Mouse (Mus musculus): ENCODE results near the gene Smg6.
A peak's percentile ranks its signal among the peaks of the same experiment; 100 is the strongest.

Smg6 gene

DNA sequence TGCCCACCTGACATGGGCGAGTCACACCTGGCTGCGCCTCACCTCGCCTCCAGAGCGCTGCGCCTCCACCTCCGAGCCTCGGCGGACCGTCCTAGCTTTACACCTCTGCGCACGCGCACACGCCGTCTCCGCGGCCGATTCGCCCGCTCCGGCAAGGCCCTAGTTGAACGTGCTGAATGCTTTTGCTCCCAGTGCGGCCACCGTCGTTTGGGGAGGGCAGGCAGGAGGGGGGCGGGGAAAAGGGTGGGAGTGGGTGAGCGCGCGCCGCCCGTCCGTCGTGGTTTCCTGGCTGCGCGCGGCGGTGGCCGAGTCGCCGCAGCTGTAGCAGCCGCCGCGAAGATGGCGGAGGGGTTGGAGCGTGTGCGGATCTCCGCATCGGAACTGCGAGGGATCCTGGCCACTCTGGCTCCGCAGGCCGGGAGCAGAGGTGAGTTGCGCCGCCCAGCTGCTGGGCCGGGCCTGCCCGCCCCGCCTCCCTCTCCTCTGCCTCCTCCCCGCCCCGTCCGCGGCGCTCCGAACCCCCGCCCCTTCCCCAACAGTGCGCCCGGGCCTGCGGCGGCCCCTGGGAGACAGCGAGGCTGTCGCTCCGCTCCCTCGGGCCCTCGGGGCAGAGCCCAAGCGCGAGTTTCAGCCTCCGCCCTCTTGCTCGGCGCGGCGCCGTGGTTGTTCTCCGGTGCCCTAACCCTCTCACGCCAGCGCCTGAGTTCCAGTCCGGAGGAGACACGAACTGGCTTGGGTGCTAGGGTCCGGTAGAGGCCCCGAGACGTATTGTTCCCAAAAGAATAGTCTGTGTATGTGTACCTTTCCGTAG lies at the start of gene Smg6, which contains the start of gene Srr:
Gene Smg6, plus strand, starts transcription at position 247 of the 811 bp plus-strand sequence.
Gene Srr, minus strand, starts transcription at position 372 of the 811 bp plus-strand sequence.
- DNase-seq (ENCODE audit: low read depth): peak; percentile 91

DNA sequence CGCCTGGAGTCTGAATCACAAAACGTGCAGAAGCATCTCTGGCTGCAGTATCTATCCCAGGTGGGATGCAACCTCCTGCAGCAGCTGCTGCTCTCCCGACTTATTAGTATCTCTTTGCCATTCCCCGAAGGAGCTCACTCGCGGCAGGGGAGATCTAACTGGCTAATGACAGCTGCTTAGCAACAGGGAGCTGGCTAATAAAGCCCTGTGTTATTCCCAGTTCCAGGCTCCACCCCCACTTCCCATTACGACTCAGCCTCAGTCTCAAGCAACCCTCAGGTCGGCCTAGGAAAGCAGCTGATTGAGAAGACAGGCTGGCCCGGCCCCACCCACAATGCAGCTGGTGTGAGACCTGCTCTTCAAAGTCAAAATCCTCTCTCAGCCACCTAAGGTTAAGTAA lies 48.8 kb upstream of the Smg6 start:
- DNase-seq (ENCODE audit: low read depth): no peak

DNA sequence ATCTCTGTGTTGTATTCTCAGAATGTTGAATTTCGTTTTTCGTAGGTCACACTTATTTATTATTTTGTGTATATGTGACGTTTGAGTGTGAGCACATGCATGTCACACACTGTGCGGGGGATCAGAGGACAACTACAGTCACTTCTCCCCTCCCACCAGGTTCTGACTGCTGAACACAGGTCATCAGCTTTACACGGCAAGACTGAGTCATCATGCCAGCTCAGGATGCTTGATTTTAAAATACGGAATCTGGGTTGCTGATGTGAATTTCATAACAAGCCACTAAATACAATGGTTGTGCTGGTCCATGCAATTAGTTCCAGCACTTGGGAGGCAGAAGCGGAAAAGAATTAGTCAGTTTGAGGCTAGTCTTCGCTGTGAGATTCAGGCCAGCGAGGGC lies 44.6 kb upstream of the Smg6 start:
- no peak for DNase-seq (ENCODE audit: low read depth)

DNA sequence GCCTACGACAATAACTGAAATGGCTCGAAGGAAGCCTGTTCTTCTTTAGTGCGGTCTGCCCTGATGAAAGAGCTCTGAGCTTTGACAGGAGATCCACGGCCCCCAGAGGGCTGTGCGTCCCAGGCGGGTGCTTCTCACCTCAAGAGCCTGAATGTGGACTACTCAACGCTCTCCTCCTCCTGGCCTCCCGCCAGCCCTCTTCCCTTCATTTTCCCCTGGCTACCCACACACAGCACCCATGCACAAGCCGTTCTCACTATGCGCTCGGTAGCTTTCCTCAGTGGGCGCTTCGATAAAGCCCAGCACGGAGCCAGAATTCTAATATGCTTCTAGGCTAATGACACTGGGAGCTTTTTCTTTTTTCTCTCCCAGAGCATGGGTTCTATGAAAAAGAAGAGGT lies 43.6 kb upstream of the Smg6 start:
- no peak for DNase-seq (ENCODE audit: low read depth)

DNA sequence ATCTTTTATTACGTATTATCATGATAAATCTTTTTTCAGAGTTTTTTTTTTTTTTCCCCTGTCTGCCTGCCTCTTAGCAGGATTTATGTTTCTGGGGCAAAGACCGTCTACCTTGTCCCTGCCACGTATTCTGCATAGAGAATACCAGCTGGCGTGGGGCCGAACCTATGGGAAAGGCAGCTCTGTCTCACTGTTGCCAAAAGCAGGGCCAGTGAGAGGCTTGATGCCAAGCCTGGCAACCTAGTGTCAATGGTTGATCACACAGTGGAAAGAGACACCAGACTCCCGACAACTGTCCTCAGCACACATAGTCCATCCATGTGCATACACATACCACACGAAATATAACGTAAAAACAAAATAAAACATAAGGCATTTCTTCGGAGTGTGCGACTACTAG lies 42.5 kb upstream of the Smg6 start:
- DNase-seq (ENCODE audit: low read depth): no peak

DNA sequence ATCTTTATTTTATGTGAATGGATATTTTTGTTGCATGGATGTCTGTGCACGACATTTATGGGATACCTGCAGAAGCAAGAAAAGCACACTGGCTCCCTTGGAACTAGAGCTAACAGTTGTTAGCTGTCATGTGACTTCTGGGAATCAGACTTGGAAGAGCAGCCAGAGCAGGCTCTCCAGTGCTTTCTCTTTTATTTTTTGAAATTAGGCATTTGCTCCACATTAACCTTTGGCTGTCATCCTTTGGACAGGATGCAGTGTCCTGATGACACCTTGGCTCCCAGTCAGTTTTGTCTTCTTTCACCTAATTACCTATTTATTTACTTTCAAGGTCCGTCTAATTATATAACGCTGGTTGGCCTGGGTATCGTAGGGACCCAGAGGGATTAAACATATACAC lies 31.0 kb upstream of the Smg6 start:
- no peak for DNase-seq (ENCODE audit: low read depth)

DNA sequence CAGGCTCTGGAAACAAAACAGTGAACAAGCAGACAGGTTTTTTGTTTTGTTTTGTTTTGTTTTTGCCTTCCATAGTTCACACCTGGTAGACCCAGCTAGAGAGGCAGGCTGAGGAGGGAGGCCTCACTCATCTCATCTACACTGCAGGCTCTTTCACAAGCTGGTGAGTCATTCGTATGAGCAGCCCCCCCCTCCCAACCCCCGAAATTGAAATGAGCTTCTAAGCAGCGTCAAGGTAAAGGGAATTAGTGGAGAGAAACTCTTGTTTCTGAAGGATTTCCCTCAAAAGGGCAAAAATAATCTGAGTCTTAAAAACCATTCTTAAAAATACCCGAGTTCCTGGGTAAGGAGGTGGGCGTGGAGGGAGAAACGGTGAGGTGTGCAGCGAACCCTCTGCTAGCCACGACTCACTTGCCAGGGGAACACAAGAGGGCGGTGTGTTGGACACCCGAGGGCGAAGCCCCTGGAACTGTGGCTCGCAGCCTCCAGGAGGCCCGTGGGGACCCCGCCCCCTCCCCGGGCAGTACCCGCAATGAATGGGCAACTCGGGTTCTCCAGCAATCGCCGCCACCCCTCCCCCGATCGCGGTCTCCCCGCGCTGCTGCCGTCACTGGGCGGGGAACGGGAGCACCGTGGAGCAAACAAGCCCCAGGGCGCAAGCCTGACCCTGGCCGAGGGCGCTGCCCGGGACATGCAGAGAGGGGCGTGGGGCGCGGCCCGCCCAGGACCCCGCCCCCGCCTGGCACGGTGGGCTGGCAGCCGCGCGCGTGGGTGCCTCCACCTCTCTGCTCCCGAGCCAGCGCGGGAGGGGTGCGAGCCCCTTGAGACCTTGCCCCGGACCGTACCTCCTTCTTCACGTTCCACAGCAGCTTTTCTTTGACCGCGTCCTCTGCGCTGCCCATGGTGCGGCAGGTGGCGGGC lies 29.4 kb upstream of the Smg6 start:
- DNase-seq (ENCODE audit: low read depth): peak; percentile 54

DNA sequence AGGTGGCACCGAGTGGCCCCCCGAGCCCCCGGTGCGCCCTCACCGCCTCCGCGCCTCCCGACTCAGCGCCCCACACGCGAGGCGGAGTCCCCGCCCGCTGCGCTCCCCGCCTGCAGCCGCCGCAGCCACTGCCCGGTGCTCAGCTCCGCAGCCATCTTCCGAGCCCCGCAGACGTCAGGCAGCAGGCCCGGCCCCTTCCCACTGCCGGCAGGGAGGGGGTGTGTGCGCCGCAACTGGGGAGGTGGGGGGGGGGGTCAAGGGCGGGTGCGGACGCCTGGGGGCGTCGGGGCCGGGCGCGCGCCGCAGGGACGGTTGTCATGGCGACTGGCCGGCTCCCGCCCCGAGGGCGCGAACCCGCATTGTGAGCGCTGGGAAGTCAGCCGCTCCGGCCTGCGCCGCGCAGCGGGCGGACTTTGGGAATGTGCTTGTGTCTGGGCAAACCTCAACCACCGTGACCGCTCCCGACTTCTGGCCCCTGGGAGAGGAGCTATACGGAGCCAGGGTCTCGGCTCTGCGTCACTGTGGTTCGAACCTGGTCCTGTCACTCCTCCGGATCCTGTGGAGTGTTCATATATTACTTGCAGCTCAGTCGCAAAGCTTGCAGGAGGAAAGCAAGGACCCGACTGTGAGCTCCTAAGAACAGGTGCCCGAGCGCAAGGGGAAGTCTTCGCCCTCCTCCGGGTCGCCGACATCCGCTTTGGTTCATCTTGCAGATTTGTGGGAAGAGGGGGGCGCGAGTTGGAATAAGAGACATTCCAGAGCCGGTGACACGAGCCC lies 28.5 kb upstream of the Smg6 start, which contains the start of gene Sgsm2:
Gene Sgsm2, minus strand, starts transcription at position 160 of the 777 bp plus-strand sequence.
- DNase-seq (ENCODE audit: low read depth): peak; percentile 25

DNA sequence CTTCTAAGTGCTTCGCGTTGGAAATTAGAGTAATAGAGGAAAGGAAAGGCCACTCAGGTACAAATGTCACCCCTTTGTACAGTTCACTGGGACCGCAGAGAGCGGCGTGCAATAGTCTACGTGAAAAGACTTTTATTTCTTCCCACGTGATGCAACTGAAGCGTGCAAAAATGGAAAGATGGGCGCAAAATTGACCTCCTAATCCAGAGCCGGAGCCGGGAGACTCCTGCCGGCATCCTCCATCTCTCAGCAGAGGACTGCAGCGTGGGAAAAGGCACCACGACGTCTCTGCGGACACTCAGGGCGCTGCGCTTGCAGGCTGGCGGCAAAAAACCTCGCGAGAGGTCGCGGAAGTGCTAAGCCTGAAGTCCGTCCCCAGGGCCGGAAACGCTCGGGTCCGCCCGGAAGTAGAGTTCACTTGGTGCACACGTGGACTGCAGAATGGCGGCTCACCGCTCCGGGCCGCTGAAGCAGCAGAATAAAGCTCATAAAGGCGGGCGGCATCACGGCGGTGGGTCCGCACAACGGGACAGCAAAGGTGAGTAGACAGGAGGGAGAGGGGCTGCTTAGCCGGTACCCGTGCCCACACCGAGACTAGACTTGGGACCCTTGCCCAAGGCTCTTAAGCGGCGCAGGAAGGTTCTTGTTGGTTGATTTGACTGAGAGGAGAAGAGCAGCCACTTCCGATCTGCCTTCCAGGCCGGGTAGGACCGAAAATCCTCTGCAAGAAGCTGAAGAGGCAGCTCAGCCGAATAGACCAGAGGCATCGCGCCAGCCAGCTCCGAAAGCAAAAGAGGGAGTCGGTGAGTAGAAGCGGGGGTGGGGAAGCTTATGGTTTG lies 27.7 kb upstream of the Smg6 start, which contains the start of gene Tsr1:
Gene Tsr1, plus strand, starts transcription at position 394 of the 839 bp plus-strand sequence.
- peak; percentile 88 for DNase-seq (ENCODE audit: low read depth)

DNA sequence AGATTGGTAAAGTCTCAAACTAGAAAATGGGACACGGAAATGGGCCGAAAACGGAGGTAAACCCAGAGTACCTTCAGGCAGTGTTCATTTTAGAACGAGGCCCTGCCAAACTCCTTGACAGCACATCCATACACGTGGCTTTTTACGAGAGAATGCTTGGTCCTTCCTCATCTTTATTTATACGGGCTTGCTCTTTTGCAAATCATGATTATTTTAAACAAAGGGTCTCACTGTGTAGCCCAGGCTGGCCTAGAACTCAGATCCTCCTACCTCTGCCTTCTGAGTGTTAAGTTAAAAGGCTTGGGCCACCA lies 27.2 kb upstream of the Smg6 start:
- DNase-seq (ENCODE audit: low read depth): no peak

DNA sequence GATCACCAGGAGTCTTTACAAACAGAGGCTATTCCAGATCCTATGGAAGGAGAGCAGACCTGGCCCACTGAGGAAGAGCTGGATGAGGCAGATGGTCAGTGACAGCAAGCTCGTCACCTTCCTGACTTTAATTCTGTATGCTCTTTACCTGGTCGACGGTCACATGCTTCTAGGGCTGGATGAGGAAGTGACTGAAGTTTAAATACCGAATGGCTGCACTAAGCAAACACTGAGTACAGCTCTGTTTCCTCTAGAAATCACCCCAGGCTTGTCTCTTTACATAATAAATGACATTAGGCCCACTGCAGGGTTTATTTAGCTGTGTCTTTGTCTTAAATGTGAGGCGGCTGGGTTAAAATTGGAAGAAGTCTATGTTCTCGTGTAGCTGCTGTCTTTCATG lies 24.1 kb upstream of the Smg6 start:
- no peak for DNase-seq (ENCODE audit: low read depth)

DNA sequence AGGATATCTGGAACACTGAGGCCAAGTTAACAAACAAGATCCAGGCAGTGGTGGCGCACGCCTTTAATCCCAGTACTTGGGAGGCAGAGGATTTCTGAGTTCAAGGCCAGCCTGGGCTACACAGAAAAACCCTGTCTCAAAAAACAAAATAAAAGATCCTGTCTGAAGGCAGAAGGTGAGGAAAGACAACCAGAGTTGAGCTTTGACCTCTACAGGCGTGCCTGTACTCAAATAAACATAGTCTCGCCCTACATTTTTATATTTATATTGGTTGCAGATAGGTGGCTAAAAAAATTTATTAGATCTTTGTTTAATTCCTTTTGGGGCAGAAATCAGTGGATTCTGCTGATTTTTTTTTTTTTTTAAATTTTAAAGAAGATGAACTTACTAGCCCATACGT lies 23.2 kb upstream of the Smg6 start:
- no peak for DNase-seq (ENCODE audit: low read depth)

DNA sequence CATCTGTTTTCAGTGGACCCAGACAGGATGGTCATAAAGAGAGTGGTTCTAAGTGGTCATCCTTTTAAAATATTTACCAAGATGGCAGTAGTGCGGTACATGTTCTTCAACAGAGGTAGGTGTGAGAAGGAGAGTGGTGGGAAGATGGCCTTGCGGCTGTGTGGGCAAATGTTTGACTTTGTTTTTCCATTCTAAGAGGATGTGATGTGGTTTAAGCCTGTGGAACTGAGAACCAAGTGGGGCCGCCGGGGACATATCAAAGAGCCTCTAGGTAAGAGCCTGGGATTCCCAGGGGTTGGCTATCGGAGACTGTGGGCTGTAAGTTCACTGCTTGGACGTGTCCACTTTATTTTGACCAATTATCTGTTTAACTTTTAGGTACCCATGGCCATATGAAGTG lies 17.8 kb upstream of the Smg6 start:
- DNase-seq (ENCODE audit: low read depth): no peak

DNA sequence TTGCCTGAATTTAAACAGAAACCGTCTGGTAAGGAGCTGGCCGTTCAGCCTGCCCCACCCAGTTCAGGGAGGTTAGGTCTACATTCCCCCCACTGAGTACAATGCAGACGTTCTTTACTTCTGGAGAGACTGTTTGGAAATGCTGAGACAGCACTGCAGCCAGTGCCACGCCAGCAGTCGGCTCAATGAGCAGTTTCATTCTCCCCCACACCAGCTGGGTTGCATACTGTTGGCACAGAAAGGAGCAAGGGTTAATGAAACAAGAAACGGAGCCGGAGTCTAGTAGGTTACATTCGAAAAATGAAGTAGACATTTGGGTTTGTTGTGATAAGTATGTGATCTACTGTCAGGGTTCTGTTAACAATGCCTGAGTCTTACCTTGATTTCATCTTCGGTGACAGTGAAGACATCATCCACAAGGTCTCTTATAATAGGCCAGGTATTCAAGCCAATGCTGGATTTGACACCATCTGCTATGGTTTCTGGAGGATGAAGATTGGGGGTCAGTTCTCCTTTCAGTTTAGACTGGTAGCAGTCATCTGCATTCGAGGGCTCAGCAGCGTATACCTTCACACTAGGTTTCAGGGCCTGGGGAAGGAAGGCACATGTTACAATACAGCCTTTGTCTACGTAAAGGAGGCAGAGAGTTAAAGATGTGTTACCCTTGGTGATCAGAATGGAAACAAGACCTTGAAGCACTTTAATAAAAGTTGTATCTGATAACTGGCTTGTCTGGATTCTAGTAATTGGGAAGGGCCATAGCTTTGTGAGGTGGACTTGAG lies 16.8 kb upstream of the Smg6 start:
- DNase-seq (ENCODE audit: low read depth): no peak

DNA sequence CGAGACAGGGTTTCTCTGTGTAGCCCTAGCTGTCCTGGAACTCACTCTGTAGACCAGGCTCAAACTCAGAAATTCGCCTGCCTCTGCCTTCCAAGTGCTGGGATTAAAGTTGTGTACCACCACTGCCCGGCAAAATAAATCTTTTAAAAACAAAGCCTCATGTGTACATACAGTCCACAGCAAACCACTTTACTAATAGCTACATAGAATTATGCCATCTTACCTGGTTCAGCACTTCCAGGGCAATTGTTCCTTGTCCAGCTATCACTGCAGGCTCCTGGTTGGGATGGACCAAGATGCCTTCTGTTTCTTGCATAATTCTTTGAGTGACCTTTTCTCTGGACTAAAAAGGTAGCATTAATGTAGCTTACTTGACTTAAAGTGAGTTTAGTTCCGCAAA lies 15.6 kb upstream of the Smg6 start:
- no peak for DNase-seq (ENCODE audit: low read depth)

DNA sequence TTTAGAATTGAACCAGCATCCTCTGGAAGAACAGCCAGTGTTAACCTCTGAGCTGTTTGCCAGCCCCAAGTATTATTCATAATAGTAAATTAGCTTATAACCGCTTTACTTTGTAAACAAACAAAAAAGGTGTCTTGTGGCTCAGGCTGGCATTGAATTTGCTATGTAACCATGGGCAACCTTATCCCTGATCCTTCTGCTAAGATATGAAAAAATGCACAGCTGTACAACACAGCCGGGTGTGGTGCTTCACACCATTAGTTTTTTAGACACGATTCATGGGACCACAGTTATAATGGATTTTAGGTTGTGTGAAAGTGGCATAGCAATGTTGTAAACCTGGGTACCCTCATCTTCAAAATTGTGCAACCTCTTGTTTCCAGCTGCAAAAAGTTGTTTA lies 13.1 kb upstream of the Smg6 start:
- DNase-seq (ENCODE audit: low read depth): no peak

DNA sequence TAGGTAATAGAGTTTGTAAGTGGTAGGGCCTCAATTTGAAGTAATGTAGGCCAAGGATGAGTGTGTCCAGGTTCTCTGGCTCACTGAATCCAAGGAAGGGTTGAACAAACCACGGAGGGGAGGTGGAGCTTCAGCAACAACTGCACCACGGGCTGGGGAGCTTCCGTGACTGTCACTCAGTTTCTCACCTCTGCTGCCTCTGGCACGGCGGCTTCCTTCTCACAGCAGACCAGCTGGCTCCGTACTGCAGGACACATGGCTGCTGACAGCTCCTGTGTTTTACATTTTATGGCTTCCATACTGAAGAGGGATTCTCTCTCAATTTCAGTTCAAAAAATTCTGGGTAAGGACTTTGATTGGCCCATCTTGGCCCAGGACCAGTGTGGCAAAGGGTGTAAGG lies 6.4 kb upstream of the Smg6 start:
- DNase-seq (ENCODE audit: low read depth): no peak

DNA sequence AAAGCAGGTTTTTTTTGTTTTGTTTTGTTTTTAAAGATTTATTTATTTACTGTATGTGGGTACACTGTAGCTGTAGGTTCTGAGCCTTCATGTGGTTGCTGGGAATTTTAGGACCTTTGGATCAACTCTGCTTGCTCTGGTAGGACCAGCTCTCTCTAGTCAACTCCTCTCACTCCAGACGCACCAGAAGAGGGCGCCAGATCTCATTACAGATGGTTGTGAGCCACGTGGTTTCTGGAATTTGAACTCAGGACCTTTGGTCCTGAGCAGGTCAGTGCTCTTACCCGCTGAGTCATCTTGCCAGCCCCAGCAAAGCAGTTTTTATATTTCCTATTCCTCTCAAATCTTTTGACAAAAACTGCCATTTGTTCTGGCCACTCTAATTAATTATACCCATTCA lies 1.5 kb upstream of the Smg6 start:
- no peak for DNase-seq (ENCODE audit: low read depth)

DNA sequence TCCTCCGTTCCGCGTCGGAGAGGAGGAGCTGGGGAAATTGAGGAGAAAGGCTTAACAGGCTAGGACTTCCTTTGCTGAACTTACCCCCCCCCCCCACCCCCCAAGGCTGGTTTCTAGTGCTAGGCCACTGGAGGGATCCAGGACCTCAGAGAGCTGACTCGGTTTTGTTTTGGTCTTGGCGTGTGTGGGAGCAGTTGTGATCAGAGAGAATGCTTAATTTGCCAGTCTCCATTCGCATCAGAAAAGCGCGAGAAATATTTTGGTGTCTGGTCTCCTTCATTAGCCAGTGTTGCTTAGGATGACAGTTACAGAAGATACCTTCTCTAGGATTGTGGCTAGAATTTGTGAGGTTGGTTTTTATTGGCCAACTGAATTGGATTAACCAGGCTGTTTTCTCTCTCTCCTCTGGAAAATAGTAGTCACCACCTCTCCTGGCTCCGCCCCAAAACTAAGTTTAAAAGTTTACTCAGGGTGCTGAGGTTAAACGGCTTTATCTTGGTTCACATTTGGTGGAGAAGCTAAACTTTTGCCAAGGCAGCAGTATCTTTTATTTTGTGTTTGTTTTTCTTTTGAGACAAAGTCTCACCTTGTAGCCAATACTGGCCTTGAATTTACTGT lies 874 bp downstream of the Smg6 start:
- peak; percentile 68 for DNase-seq (ENCODE audit: low read depth)

DNA sequence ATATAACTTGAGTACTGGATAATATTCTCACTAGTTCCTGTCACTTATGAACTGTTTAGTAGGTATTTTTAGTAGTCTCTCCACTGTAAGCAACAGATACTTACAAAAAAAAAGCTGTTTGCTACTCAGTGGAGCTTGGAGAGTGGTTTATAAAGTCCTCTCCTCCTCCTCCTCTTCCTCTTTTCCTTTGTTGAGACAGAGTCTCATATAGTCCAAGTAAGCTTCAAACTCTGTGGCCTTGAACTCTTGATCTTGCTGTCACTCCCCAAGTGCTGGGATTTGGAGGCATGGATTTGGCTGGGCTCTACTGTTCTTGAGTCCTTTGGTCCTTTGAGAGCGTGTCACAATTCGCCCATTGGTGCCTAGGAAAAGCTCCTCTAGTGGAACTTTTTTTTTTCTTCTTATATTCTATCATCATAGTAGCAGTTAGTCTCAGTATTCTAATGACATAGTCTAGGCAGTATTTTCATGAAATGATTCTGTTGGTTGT lies 1.7 kb downstream of the Smg6 start:
- DNase-seq (ENCODE audit: low read depth): no peak

Measured in c-Kit-positive CD71-negative TER-119-negative erythroid progenitor cells, embryonic 14.5 days (primary cell).